Mouse (Mus musculus): ENCODE measurements at regions not wholly inside any gene's neighbourhood (a gene's known extent, or its start where the extent isn't known, plus 50 kb on each side); places are given as distances from the start of the nearest gene placed in this dataset.

GRCm38 (mm10) chr13:25402691-25403090 lies 132.4 kb upstream of the Nrsn1 start:
- H3K36me3 ChIP-seq: no peaks in the 10 kb centered on the region

GRCm38 (mm10) chr13:25401936-25402504 lies 131.7 kb upstream of the Nrsn1 start:
- Histone ChIP-seq H3K4me3 (replicated peaks) (no peak overlapping the region), H3K4me1 (replicated peaks) (peaks cover 4% of the 10 kb centered on the region; the same call in 1 of the 2 replicates), H3K27me3 (no peaks in the 10 kb centered on the region), H3K27ac (no peak overlapping the region), H3K9ac (replicated peaks) (no peak overlapping the region), H3K9me3 (no peaks in the 10 kb centered on the region), H3K36me3 (no peaks in the 10 kb centered on the region), H3K4me2 (no peak overlapping the region)
- no peak for ATAC-seq (ENCODE audit: insufficient number of reproducible peaks, insufficient read depth, low FRiP score, low TSS enrichment, low read depth)
- WGBS: 62% methylated on average over 9 of the region's 9 CpGs

More at GRCm38 (mm10) chr13:25402691-25403090, 132.4 kb upstream of the Nrsn1 start:
- Histone ChIP-seq H3K27ac (no peak overlapping the region), H3K27me3 (no peaks in the 10 kb centered on the region), H3K4me1 (replicated peaks) (peaks cover 4% of the 10 kb centered on the region; the same call in 1 of the 2 replicates), H3K4me3 (replicated peaks) (no peak overlapping the region), H3K9me3 (no peaks in the 10 kb centered on the region), H3K4me2 (no peak overlapping the region), H3K9ac (replicated peaks) (no peak overlapping the region)
- ATAC-seq (ENCODE audit: insufficient number of reproducible peaks, insufficient read depth, low FRiP score, low TSS enrichment, low read depth): no peak
- WGBS: 29% methylated on average over 2 of the region's 2 CpGs

- H3K4me3 ChIP-seq (replicated peaks): no peak overlapping the region
- no peaks in the 10 kb centered on the region for H3K4me1 ChIP-seq (replicated peaks)
- no peak overlapping the region for H3K9ac ChIP-seq (replicated peaks)
- no peak for ATAC-seq (ENCODE audit: insufficient number of reproducible peaks, insufficient read depth, low FRiP score, low TSS enrichment, low read depth)
- H3K9me3 ChIP-seq: no peaks in the 10 kb centered on the region; the same call in 1 of the 2 replicates
- H3K27me3 ChIP-seq: no peaks in the 10 kb centered on the region
- H3K4me2 ChIP-seq: no peak overlapping the region
- no peaks in the 10 kb centered on the region for H3K36me3 ChIP-seq
- H3K27ac ChIP-seq: no peak overlapping the region
- WGBS: 20% methylated on average over 5 of the region's 5 CpGs
Observed at GRCm38 (mm10) chr13:25392770-25393290, 122.5 kb upstream of the Nrsn1 start.

- Histone ChIP-seq H3K27ac (no peak overlapping the region), H3K4me3 (replicated peaks) (no peak overlapping the region), H3K4me1 (replicated peaks) (no peaks in the 10 kb centered on the region), H3K36me3 (no peaks in the 10 kb centered on the region), H3K9me3 (no peaks in the 10 kb centered on the region), H3K9ac (replicated peaks) (no peak overlapping the region), H3K27me3 (no peaks in the 10 kb centered on the region), H3K4me2 (no peak overlapping the region)
- WGBS: 69% methylated on average over 4 of the region's 4 CpGs
- ATAC-seq (ENCODE audit: insufficient number of reproducible peaks, insufficient read depth, low FRiP score, low TSS enrichment, low read depth): no peak
Observed at GRCm38 (mm10) chr13:25362627-25362967, 92.3 kb upstream of the Nrsn1 start.

- Histone ChIP-seq H3K27me3 (no peaks in the 10 kb centered on the region), H3K36me3 (no peaks in the 10 kb centered on the region), H3K27ac (no peak overlapping the region), H3K4me2 (no peak overlapping the region), H3K9me3 (no peaks in the 10 kb centered on the region), H3K4me1 (replicated peaks) (no peaks in the 10 kb centered on the region), H3K9ac (replicated peaks) (no peak overlapping the region), H3K4me3 (replicated peaks) (no peak overlapping the region)
- 67% methylated on average over 7 of the region's 7 CpGs for WGBS
- ATAC-seq (ENCODE audit: insufficient number of reproducible peaks, insufficient read depth, low FRiP score, low TSS enrichment, low read depth): no peak
Observed at GRCm38 (mm10) chr13:25361850-25362626, 91.7 kb upstream of the Nrsn1 start.

- Histone ChIP-seq H3K4me2 (no peak overlapping the region), H3K9me3 (no peaks in the 10 kb centered on the region), H3K27ac (no peak overlapping the region), H3K36me3 (no peaks in the 10 kb centered on the region), H3K4me1 (replicated peaks) (no peaks in the 10 kb centered on the region), H3K4me3 (replicated peaks) (no peak overlapping the region), H3K9ac (replicated peaks) (no peak overlapping the region), H3K27me3 (no peaks in the 10 kb centered on the region)
- 41% methylated on average over 5 of the region's 5 CpGs for WGBS
- ATAC-seq (ENCODE audit: insufficient number of reproducible peaks, insufficient read depth, low FRiP score, low TSS enrichment, low read depth): no peak
Observed at GRCm38 (mm10) chr13:25347558-25347957, 77.3 kb upstream of the Nrsn1 start.

GRCm38 (mm10) chr13:25343309-25343708 lies 73.0 kb upstream of the Nrsn1 start:
- Histone ChIP-seq H3K27ac (no peak overlapping the region), H3K4me2 (no peak overlapping the region), H3K4me1 (replicated peaks) (no peaks in the 10 kb centered on the region), H3K4me3 (replicated peaks) (no peak overlapping the region), H3K9ac (replicated peaks) (no peak overlapping the region), H3K36me3 (no peaks in the 10 kb centered on the region), H3K27me3 (no peaks in the 10 kb centered on the region), H3K9me3 (no peaks in the 10 kb centered on the region)
- no peak for ATAC-seq (ENCODE audit: insufficient number of reproducible peaks, insufficient read depth, low FRiP score, low TSS enrichment, low read depth)
- 76% methylated on average over 6 of the region's 6 CpGs for WGBS

- Histone ChIP-seq H3K4me1 (replicated peaks) (no peaks in the 10 kb centered on the region), H3K4me2 (no peak overlapping the region), H3K27me3 (no peaks in the 10 kb centered on the region), H3K27ac (no peak overlapping the region), H3K9me3 (no peaks in the 10 kb centered on the region), H3K9ac (replicated peaks) (no peak overlapping the region), H3K36me3 (no peaks in the 10 kb centered on the region), H3K4me3 (replicated peaks) (no peak overlapping the region)
- no peak for ATAC-seq (ENCODE audit: insufficient number of reproducible peaks, insufficient read depth, low FRiP score, low TSS enrichment, low read depth)
- WGBS: 89% methylated on average over 1 of the region's 1 CpGs
Observed at GRCm38 (mm10) chr13:25341826-25342225, 71.5 kb upstream of the Nrsn1 start.

- H3K27ac ChIP-seq: no peak overlapping the region
- H3K9me3 ChIP-seq: no peaks in the 10 kb centered on the region
- no peaks in the 10 kb centered on the region for H3K4me1 ChIP-seq (replicated peaks)
- H3K9ac ChIP-seq (replicated peaks): no peak overlapping the region
- WGBS: 82% methylated on average over 1 of the region's 1 CpGs
- H3K4me2 ChIP-seq: no peak overlapping the region
- no peak overlapping the region for H3K4me3 ChIP-seq (replicated peaks)
- no peaks in the 10 kb centered on the region for H3K36me3 ChIP-seq
- ATAC-seq (ENCODE audit: insufficient number of reproducible peaks, insufficient read depth, low FRiP score, low TSS enrichment, low read depth): no peak
- H3K27me3 ChIP-seq: no peaks in the 10 kb centered on the region
Observed at GRCm38 (mm10) chr13:25333803-25334202, 63.5 kb upstream of the Nrsn1 start.
